Mouse (Mus musculus) heart, adult 2 months (tissue): Measurements from ENCODE around the gene Zdhhc15.

Experiments used
- CTCF ChIP-seq: fragments of 200-600 bp; IDR thresholded peaks from 2 replicates; pipeline ENCODE4 v1.8.1; 2022; ENCODE audit warnings: antibody characterized with exemption, mild to moderate bottlenecking, moderate library complexity
- POLR2A ChIP-seq: fragments of 200-500 bp; IDR thresholded peaks from 2 replicates; pipeline ENCODE4 v1.6.1; 2011; ENCODE audit warnings: mild to moderate bottlenecking, low read depth, low read length, control low read depth; ENCODE audit not compliant: insufficient read depth

DNA sequence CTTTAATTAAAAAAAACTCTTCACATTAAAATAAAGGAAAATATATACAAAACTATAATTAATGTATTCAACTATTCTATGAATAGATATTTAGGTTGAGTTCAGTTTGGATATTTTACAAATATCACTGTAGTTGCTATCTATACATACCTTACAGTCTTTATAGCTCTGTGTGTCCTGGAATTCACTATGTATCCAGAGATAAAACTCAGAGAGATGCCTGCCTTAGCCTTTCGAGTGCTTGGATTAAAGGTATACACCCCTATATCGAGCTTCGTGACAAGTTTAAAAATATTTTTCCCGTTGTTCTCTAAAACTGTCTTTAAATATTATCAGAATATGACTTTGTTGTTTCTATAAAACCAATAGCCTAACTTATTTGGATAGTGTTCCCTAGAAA lies 128.2 kb downstream of the Zdhhc15 start:
- TF ChIP-seq CTCF (no peak), POLR2A (no peak)
